Mouse (Mus musculus): ENCODE data around the gene Prr3.
A peak's percentile ranks its signal among the peaks of the same experiment; 100 is the strongest.
"Not testable (repeated sequence)": the region's sequence is repeated elsewhere in the genome, so short reads cannot be mapped to it uniquely, and the experiment has no call there.

Prr3 gene

DNA sequence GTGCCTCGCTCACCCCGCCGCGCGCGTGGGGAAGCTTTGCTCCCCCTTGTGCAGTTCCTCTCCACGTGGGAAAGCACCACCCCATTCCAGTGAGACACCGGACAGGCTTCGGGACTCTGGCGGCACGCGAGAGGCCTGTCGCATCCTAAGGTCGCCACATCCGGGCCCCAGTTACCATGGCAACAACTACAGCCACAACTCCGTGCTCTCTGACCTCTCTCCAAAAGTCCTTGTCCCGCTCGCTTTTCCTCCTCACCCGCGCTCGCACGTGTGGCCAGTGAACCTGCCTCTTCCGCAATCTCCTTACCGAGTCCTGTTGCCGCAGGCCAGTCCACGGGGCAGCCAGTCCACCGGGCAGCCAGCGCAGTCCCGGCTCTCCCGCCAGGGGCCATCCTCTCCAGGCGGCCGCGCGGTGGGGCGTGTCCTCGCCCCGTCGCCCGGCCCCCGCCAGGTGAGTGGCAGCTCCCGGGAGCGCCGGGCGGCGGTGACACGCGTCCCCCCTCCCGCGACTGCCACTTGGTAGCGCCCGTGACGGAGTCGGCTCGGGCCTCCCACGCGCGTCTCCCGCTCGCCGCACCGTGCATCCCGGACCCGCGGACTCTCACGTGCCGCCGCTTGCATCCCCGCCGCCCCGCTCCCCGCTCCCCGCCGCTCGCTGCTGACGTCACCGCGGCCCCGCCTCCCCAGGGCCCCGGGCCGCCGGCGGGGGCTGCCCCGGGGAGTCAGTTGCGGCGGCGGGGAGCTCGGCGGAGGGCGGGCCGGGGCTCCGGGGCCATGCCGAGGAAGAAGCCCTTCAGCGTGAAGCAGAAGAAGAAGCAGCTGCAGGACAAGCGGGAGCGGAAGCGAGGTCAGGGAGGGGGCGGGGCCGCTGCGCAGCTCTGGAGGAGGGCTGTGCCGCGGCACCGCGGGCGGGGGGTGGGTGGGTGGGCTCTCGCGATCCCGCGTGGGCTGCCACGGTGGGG lies at the start of gene Prr3, which contains the start of gene Gnl1:
Prr3 (minus strand) TSS at position 836 of the 962 bp plus-strand sequence.
Gnl1 (plus strand) TSS at position 451 of the 962 bp plus-strand sequence.
- DNase-seq (ENCODE audit: low spot score): peak; percentile 95

GRCm38 (mm10) chr17:36028879-36029619 lies 49.0 kb upstream of the Prr3 start:
- DNase-seq (ENCODE audit: low spot score): no peak

GRCm38 (mm10) chr17:36027663-36028062 lies 47.6 kb upstream of the Prr3 start:
- no peak for DNase-seq (ENCODE audit: low spot score)

GRCm38 (mm10) chr17:36025901-36026300 lies 45.9 kb upstream of the Prr3 start:
- DNase-seq (ENCODE audit: low spot score): no peak

DNA sequence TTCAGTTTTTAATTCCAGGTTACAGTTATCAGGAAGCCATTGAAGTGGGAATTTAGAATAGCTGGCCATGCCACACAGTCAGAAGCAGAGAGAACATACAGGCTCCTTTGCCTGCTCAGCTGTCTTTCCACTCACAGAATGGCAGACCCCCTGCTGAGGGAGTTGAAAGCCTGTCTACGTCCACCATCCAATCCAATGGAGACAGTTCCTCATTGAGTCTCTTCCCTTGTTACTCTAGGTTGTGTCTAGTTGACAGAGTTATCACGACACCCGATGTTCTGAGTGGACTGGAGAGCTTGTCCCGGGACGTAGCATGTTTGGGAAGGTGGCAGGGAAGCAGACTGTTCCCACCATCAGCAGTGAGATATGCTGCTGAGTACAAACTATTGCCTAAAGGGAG lies 45.2 kb upstream of the Prr3 start:
- DNase-seq (ENCODE audit: low spot score): no peak

DNA sequence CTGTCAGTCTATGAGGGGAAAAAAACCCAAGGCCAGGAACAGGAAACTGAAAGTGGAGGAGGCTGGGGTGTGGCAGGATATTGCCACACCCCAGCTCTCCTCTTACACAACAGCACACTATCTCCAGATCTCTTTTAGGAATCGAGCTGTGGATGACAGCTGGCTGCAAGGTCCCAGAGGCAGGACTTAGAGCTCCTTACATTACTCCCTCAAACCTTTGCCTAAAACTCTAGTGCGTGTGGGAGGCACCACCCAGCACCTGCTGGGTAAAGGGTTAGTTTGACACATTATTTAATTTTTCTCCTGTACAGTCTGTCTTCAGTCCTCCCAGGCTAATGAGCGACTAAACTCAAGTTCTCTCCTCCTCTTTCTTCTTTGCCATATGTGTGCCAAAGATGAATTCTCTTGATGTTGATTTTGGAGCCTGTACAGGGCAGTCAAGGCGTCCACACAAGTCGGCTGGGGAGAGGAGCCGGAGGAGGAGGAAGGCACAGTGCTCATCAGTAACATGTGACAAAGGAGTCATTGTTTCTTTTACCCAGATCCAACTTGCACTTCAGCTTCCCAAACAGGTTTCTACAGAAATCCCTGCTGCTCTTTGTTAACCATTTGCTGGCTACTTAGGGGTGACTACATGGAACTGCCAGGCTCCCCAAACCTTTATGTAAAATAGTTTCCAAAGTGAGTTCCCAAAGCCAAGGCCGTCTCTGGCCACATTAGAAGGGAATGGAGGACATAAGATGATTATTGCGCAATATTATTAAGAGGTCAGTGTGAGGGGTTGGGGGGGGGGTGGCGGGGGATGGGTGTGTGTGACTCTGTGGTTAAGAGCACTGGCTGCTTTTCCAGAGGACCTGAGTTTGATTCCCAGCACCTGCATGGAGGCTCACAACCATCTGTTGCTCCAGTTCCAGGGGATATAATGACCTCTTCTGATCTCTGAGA lies 43.9 kb upstream of the Prr3 start:
- DNase-seq (ENCODE audit: low spot score): no peak

- DNase-seq (ENCODE audit: low spot score): no peak
Observed at GRCm38 (mm10) chr17:36022922-36023321, 42.9 kb upstream of the Prr3 start.

GRCm38 (mm10) chr17:36022098-36022497 lies 42.1 kb upstream of the Prr3 start:
- DNase-seq (ENCODE audit: low spot score): no peak

GRCm38 (mm10) chr17:36021309-36021708 lies 41.3 kb upstream of the Prr3 start:
- no peak for DNase-seq (ENCODE audit: low spot score)

GRCm38 (mm10) chr17:36020191-36021073 lies 40.4 kb upstream of the Prr3 start, which contains the start of gene H2-T24:
TSS of gene H2-T24 (minus strand) at chr17:36020560.
- DNase-seq (ENCODE audit: low spot score): no peak

- DNase-seq (ENCODE audit: low spot score): no peak
Observed at GRCm38 (mm10) chr17:36019519-36019918, 39.5 kb upstream of the Prr3 start.

- DNase-seq (ENCODE audit: low spot score): no peak
Observed at GRCm38 (mm10) chr17:36018979-36019378, 38.9 kb upstream of the Prr3 start.

GRCm38 (mm10) chr17:36017046-36017445 lies 37.0 kb upstream of the Prr3 start:
- DNase-seq (ENCODE audit: low spot score): no peak

- DNase-seq (ENCODE audit: low spot score): no peak
Observed at GRCm38 (mm10) chr17:36014977-36015376, 34.9 kb upstream of the Prr3 start.

GRCm38 (mm10) chr17:36004409-36004808 lies 24.4 kb upstream of the Prr3 start:
- DNase-seq (ENCODE audit: low spot score): not testable (repeated sequence)

DNA sequence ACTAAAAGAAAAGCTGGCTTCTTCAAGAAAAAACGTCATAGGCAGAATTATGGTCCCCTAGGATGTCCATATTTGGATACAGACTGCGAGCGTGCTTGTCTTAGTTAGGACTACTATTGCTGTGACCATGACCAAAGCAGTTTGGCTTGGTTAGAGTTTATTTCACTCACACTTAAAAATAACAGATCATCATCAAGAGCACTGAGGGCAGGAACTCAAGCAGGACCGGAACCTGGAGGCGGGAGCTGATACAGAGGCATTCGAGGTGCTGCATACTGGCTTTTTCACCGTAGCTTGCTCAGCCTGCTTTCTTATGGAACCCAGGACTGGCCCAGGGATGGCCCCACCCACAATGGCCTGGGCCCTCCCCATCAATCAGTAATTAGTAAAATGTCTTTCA lies 23.3 kb upstream of the Prr3 start:
- no peak for DNase-seq (ENCODE audit: low spot score)

DNA sequence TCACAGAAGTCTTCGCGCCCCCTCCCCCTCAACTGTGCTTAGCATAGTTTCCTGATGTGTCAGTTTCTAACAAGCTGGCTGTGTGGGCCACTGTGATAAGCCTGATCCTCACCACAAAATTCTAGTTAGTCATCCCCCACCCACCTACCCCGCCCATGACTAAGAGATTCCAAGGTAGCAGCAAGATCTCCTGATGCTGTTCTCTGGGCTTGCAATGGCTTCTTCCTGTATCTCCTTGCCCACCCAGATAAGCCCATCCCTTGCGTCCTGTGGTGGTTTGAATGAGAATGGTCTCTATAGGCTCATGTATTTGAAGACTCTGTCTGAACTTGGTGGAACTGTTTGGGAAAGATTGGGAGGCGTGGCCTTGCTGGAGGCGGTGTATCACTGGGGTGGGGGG lies 21.9 kb upstream of the Prr3 start:
- no peak for DNase-seq (ENCODE audit: low spot score)

DNA sequence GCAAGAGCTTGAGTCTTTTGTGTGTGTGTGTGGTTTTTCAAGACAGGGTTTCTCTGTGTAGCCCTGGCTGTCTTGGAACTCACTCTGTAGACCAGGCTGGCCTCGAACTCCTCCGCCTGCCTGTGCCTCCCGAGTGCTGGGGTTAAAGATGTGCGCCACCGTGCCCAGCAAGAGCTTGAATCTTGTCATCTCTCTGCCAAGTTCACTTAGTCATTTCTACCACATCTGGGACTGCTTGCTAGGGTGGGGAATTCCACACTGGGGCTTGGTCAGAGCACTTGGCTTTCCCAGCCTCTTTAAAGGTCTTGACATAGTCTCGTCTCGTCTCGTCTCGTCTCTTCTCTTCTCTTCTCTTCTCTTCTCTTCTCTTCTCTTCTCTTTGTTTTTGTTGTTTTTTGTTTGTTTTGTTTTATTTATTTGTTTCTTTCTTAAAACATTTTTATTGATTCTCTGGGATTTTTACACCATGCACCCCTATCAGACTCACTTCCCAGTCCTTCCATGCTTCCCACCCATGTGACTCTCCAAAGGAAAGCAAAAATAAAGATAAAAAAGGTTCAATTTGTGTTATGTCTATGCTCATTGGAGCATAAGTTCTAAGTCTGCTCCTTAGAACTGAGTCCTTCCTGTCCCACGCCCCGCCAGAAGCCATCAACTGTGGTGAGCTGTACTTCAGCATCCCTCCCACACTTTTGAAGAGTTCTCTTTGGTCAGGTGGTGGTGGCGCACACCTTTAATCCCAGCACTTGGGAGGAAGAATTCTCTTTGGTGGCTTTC lies 21.3 kb upstream of the Prr3 start:
- DNase-seq (ENCODE audit: low spot score): no peak

GRCm38 (mm10) chr17:36000349-36000748 lies 20.3 kb upstream of the Prr3 start:
- DNase-seq (ENCODE audit: low spot score): no peak

DNA sequence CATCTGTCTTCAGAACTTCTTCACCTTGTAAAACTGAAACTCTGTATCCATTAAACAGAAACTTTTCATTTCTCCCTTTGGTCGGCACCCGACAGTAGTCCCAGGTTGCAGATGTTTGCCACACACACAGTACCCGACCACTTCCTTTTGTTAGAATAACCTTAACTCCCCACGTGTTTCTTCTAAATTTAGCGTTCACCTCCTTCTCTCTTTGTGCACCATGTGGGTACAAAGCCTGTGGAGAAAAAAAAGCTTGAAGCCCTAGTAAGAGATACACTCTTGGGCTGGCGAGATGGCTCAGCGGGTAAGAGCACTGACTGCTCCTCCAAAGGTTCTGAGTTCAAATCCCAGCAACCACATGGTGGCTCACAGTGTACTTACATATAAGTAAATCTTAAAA lies 19.3 kb upstream of the Prr3 start:
- no peak for DNase-seq (ENCODE audit: low spot score)
